Mouse (Mus musculus): ENCODE results near the gene AC153137.1. TPM values are rescaled to one million over a fixed set of nuclear protein-coding genes. Genes with fewer than 3 reads are reported as not detected.

Gene AC153137.1
- polyA plus RNA-seq, 1 experiment, result not detected

- no peaks in the 10 kb centered on the region; the same call in 1 of the 2 replicates for H3K4me1 ChIP-seq (ENCODE audit: control insufficient read depth, insufficient read depth, low read length)
- H3K27ac ChIP-seq (ENCODE audit: insufficient read depth, low read length), result peak overlapping the region; percentile 92
- TF ChIP-seq CTCF (IDR thresholded peaks at IDR 0.05; ENCODE audit: borderline replicate concordance, insufficient read depth, low read length), result no peak
- peak; percentile 39; the same call in 1 of the 2 replicates for TF ChIP-seq POLR2A (IDR thresholded peaks at IDR 0.05; ENCODE audit: low read depth, low read length)
- peak overlapping the region; percentile 97 for H3K4me3 ChIP-seq (ENCODE audit: insufficient read depth, low read length)
Measured at GRCm38 (mm10) chr1:30948950-30949639, 28.7 kb downstream of the AC153137.1 start.

GRCm38 (mm10) chr1:30948361-30948949 lies 29.3 kb downstream of the AC153137.1 start:
- H3K4me1 ChIP-seq (ENCODE audit: control insufficient read depth, insufficient read depth, low read length), result no peaks in the 10 kb centered on the region; the same call in 1 of the 2 replicates
- peak overlapping the region; percentile 97 for H3K4me3 ChIP-seq (ENCODE audit: insufficient read depth, low read length)
- TF ChIP-seq CTCF (IDR thresholded peaks at IDR 0.05; ENCODE audit: borderline replicate concordance, insufficient read depth, low read length), result no peak
- TF ChIP-seq POLR2A (IDR thresholded peaks at IDR 0.05; ENCODE audit: low read depth, low read length), result no peak
- H3K27ac ChIP-seq (ENCODE audit: insufficient read depth, low read length), result peak overlapping the region; percentile 92

DNA sequence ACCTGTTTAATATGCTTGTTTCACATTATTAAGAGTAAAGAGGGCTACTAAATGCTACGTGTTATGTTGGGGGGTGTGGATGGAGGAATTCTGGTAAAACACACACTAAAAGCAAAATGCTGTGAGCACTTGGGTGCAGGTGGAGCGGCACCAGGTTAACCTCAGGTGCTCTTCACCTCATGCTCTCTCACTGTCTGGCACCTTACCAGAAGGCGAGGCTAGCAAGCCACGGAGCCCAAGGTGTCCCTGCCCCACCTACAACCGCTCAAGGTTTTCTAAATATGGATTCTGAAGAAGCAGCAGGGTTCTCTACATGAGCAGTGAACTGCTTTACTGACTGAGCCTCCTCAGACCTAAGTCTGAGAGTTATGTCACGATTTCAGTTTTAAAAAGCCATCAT lies 32.6 kb downstream of the AC153137.1 start:
- Histone ChIP-seq H3K4me1 (ENCODE audit: control insufficient read depth, insufficient read depth, low read length) (no peaks in the 10 kb centered on the region), H3K4me3 (ENCODE audit: insufficient read depth, low read length) (no peak overlapping the region), H3K27ac (ENCODE audit: insufficient read depth, low read length) (no peak overlapping the region)
- no peak for TF ChIP-seq POLR2A (IDR thresholded peaks at IDR 0.05; ENCODE audit: low read depth, low read length)
- TF ChIP-seq CTCF (IDR thresholded peaks at IDR 0.05; ENCODE audit: borderline replicate concordance, insufficient read depth, low read length), result no peak

DNA sequence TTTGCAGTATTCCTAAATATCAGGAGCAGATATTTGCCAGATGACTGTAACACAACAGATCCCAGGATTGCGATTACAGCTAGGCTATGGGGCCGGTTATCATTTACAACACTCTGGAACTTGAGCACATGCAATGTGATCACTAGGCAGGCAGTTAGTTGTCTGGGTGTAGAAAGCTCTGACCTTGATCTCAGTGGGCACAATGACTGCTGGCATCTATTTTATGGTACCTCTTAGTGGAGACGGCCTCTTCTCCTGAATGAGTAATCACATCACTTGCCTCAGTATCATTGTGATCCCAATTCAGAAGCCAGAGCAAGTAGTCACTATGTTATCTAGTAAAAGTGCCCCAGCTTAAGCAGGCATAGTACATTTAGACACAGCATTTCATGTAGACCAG lies 37.2 kb downstream of the AC153137.1 start:
- no peak overlapping the region for H3K4me3 ChIP-seq (ENCODE audit: insufficient read depth, low read length)
- TF ChIP-seq CTCF (IDR thresholded peaks at IDR 0.05; ENCODE audit: borderline replicate concordance, insufficient read depth, low read length) (no peak), POLR2A (IDR thresholded peaks at IDR 0.05; ENCODE audit: low read depth, low read length) (no peak)
- H3K27ac ChIP-seq (ENCODE audit: insufficient read depth, low read length), result no peak overlapping the region
- H3K4me1 ChIP-seq (ENCODE audit: control insufficient read depth, insufficient read depth, low read length), result peaks cover 2% of the 10 kb centered on the region; the same call in 1 of the 2 replicates

- TF ChIP-seq CTCF (IDR thresholded peaks at IDR 0.05; ENCODE audit: borderline replicate concordance, insufficient read depth, low read length) (no peak), POLR2A (IDR thresholded peaks at IDR 0.05; ENCODE audit: low read depth, low read length) (no peak)
- H3K4me1 ChIP-seq (ENCODE audit: control insufficient read depth, insufficient read depth, low read length), result peaks cover 2% of the 10 kb centered on the region; the same call in 1 of the 2 replicates
- H3K4me3 ChIP-seq (ENCODE audit: insufficient read depth, low read length), result no peak overlapping the region
- H3K27ac ChIP-seq (ENCODE audit: insufficient read depth, low read length), result no peak overlapping the region
Measured at GRCm38 (mm10) chr1:30938392-30938791, 39.4 kb downstream of the AC153137.1 start.

- TF ChIP-seq POLR2A (IDR thresholded peaks at IDR 0.05; ENCODE audit: low read depth, low read length) (no peak), CTCF (IDR thresholded peaks at IDR 0.05; ENCODE audit: borderline replicate concordance, insufficient read depth, low read length) (no peak)
- Histone ChIP-seq H3K4me3 (ENCODE audit: insufficient read depth, low read length) (no peak overlapping the region), H3K4me1 (ENCODE audit: control insufficient read depth, insufficient read depth, low read length) (peaks cover 2% of the 10 kb centered on the region; the same call in 1 of the 2 replicates), H3K27ac (ENCODE audit: insufficient read depth, low read length) (no peak overlapping the region)
Measured at GRCm38 (mm10) chr1:30937396-30937965, 40.3 kb downstream of the AC153137.1 start.

GRCm38 (mm10) chr1:30936488-30936887 lies 41.3 kb downstream of the AC153137.1 start:
- Histone ChIP-seq H3K27ac (ENCODE audit: insufficient read depth, low read length) (no peak overlapping the region), H3K4me3 (ENCODE audit: insufficient read depth, low read length) (no peak overlapping the region), H3K4me1 (ENCODE audit: control insufficient read depth, insufficient read depth, low read length) (peaks cover 2% of the 10 kb centered on the region; the same call in 1 of the 2 replicates)
- TF ChIP-seq CTCF (IDR thresholded peaks at IDR 0.05; ENCODE audit: borderline replicate concordance, insufficient read depth, low read length) (no peak), POLR2A (IDR thresholded peaks at IDR 0.05; ENCODE audit: low read depth, low read length) (no peak)

DNA sequence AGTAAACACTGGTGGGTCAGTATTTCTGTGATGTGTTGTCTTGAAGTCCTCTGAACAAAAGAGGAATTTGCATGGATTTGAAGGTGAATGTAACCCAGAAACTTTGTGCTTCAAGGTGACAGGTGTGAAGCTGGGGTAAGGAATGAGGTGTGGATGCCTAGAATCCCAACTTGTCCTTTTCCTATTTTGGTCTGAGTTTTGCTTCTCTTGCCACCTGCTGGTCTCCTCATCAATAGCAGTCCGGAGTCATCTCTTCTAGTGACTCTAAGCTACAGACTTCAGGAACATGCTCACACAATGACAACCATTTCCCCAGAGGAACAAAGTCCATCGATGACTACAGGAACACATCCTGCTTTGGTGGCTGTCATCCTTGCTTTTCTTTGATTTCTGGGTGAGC lies 46.9 kb downstream of the AC153137.1 start:
- TF ChIP-seq CTCF (IDR thresholded peaks at IDR 0.05; ENCODE audit: borderline replicate concordance, insufficient read depth, low read length), result no peak
- Histone ChIP-seq H3K27ac (ENCODE audit: insufficient read depth, low read length) (no peak overlapping the region), H3K4me1 (ENCODE audit: control insufficient read depth, insufficient read depth, low read length) (no peaks in the 10 kb centered on the region), H3K4me3 (ENCODE audit: insufficient read depth, low read length) (no peak overlapping the region)

- Histone ChIP-seq H3K4me3 (ENCODE audit: insufficient read depth, low read length) (no peak overlapping the region), H3K4me1 (ENCODE audit: control insufficient read depth, insufficient read depth, low read length) (no peaks in the 10 kb centered on the region), H3K27ac (ENCODE audit: insufficient read depth, low read length) (no peak overlapping the region)
- no peak for TF ChIP-seq POLR2A (IDR thresholded peaks at IDR 0.05; ENCODE audit: low read depth, low read length)
- TF ChIP-seq CTCF (IDR thresholded peaks at IDR 0.05; ENCODE audit: borderline replicate concordance, insufficient read depth, low read length), result no peak
Measured at GRCm38 (mm10) chr1:30930194-30930593, 47.6 kb downstream of the AC153137.1 start.

Other genes with a start within 250 kb of the AC153137.1 start
- gene Phf3, start 104.0 kb downstream of the AC153137.1 start, polyA plus RNA-seq (2011; ENCODE audit: insufficient read length, low read depth, missing spikeins), result 52.0 and 62.3 TPM in 2 replicates
- not detected in 2 replicates for gene Lgsn, start 198.4 kb upstream of the AC153137.1 start, polyA plus RNA-seq (2011; ENCODE audit: insufficient read length, low read depth, missing spikeins)
- not detected in 2 replicates for gene 4931428L18Rik, start 244.7 kb upstream of the AC153137.1 start, polyA plus RNA-seq (2011; ENCODE audit: insufficient read length, low read depth, missing spikeins)
- gene Pih1d3, start 244.9 kb upstream of the AC153137.1 start, polyA plus RNA-seq (2011; ENCODE audit: insufficient read length, low read depth, missing spikeins), result not detected in 2 replicates